Mouse (Mus musculus) 3T3-L1 (cell line): ENCODE measurements around the gene Steap2.

Experiments used
- DNase-seq: peaks from one replicate; pipeline ENCODE4 v3.0.0-alpha.2; 2015; ENCODE audit warnings: low read depth, low spot score

Gene Steap2

GRCm38 (mm10) chr5:5664371-5664926, 29.9 kb downstream of the Steap2 start:
- peak; percentile 9 for DNase-seq

- peak; percentile 89 for DNase-seq
Measured at GRCm38 (mm10) chr5:5663655-5664370, 30.6 kb downstream of the Steap2 start, which contains the start of gene Cfap69. Gene Cfap69 (minus strand): TSS chr5:5664239.

- peak; percentile 44 for DNase-seq
Measured at GRCm38 (mm10) chr5:5663057-5663456, 31.3 kb downstream of the Steap2 start.

- no peak for DNase-seq
Measured at GRCm38 (mm10) chr5:5658680-5659079, 35.7 kb downstream of the Steap2 start.

GRCm38 (mm10) chr5:5657932-5658331, 36.4 kb downstream of the Steap2 start:
- no peak for DNase-seq

GRCm38 (mm10) chr5:5648817-5649569, 45.4 kb downstream of the Steap2 start:
- peak; percentile 97 for DNase-seq

- DNase-seq: peak; percentile 84
Measured at GRCm38 (mm10) chr5:5646173-5646572, 48.2 kb downstream of the Steap2 start.

- DNase-seq: no peak
Measured at GRCm38 (mm10) chr5:5638496-5638895, 55.9 kb downstream of the Steap2 start.

GRCm38 (mm10) chr5:5625491-5625890, 68.9 kb downstream of the Steap2 start:
- peak; percentile 96 for DNase-seq

- DNase-seq: peak; percentile 71
Measured at GRCm38 (mm10) chr5:5618329-5618728, 76.0 kb downstream of the Steap2 start.
